Mouse (Mus musculus) gastrocnemius, postnatal 10 days (tissue): ENCODE results near the gene Tbl2. TPM values are rescaled to one million over a fixed set of nuclear protein-coding genes. Genes with fewer than 3 reads are reported as not detected.

Experiments
- DNase-seq: peaks from one replicate; pipeline ENCODE4 v3.0.0; 2021; ENCODE audit warnings: mixed read lengths
- total RNA-seq, 2 experiments: library from RNA; stranded (reverse); gene quantifications; 2 replicates each; pipeline ENCODE4 v1.2.3; 2021

Gene Tbl2
- total RNA-seq, 2 experiments from 2014 or later = 13.6 to 16.8 TPM

DNA sequence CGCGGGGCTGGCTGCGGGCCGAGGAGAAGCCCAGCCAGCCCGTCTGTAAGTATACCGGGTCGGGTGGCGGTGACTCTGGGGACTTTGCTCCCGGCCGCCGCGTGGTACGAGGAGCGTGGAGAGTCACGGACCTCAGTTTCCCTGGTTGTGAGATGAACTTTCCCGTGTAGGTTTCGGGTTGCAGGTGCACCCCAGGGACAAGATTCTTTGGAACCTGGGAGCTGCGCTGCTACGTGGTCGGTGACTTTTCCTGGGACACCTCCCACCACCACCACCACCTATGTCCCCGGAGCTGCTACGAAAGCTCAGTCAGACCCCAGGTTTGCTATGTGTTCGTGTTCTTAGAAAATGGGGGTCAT, 342 bp downstream of the Tbl2 start:
- DNase-seq = no peak

DNA sequence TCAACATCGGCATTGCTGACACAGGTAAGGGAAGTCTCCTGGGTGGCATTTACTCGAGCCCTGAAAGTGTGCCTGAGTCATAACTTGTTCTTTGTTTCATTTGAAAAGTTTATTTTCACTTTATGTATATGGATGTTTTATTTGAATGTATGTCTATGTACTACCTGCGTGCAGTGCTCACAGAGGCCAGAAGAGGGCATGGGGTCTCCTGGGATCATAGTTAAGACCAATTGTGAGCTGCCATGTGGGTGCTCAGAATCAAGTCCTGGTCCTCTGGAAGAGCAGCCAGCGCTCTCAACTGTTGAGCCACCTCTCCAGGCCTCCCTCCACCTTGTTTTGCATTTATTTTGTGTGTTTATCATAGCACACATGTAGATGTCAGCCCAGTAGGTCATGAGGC, 7.0 kb downstream of the Tbl2 start:
- DNase-seq = no peak

- no peak for DNase-seq
These were observed 11.8 kb downstream of the Tbl2 start for GRCm38 (mm10) chr5:135161221-135161620.

GRCm38 (mm10) chr5:135161650-135162049, 12.2 kb downstream of the Tbl2 start:
- no peak for DNase-seq

- no peak for DNase-seq
These were observed 12.9 kb downstream of the Tbl2 start for GRCm38 (mm10) chr5:135162361-135162760.

- no peak for DNase-seq
These were observed 13.4 kb downstream of the Tbl2 start for GRCm38 (mm10) chr5:135162821-135163220.

DNA sequence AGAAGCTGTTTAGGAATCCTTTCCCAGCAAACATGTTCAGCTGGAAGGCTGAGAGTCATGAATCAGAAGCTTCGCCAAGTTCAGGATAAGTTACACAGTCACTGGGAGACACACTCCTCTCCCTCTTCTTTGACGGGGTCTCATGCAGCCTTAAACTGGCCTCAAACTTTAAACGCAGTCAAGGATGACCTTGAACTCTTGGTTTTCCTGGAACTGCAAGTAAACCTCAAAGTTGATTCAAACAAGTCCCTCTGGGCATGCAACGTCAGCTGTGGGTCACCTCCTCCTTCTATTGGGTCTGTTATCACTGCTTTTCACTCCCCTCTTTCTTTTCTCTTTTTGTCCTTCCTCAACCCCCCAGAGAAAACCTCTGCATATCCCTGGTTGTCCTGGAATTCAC, 17.5 kb downstream of the Tbl2 start:
- no peak for DNase-seq

DNA sequence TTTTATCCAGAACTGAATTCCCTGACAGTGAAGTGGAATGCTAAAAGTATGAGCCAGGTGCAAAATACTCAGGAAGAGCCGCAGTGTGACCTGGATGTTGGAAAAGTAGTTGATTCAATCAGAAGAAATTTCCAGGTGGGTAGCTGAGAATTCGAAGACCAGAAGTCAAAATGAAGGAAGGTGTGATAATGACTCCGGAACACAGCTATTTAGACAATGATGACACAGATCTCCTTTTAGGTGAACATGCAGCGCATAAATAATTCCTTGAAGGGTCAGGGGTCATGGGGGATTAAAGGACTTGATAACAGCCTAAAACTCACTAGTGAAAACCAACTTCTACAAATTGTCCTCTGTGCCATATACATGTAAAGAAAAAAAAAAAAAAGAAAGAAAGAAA, 18.0 kb downstream of the Tbl2 start:
- DNase-seq = no peak

DNA sequence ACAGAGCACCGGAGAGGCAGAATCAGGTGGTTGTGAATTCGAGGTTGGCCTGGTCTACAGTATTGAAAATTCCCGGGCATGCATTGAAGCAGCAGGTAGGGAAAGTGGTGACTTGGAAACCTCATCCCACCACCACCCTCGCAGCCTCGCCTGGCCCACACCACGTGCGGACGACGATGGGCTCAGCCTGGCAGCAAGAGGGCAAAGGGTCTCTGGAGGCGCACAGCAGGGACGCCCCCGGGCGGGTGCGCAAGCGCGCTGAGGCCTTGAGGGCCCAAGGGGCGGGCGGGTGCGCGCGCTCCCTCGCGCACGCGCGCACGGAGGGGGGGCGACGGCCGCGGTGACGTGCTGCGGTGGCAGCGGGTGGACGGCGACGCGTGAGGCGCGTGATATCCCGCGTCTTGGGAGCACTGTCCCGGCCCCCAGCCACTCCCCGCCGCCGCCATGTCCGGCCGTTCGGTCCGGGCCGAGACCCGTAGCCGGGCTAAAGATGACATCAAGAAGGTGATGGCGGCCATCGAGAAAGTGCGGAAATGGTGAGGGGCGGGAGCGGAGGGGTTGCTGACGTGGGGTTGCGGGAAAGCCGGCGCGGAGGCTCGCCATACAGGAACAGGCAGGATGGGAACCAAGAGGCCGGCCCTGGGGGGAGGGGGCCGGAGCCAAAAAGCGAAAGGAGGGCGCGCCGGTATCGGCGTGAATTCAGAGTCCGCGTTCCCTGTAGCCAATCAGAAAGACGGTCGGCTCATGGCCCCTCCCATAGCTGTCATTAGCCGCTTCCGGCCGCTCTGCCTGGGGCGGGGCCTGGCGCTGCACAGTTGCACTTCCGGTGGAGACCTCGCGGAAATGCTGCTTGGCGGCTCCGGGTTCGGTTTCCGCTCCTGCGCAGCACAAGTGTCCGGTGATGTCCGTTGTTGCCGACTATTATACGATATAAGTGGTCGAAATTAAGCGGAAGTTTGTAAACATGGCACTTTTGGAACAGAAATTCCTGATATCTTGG, 18.9 kb downstream of the Tbl2 start, which contains the start of gene Bcl7b:
Bcl7b (plus strand) TSS at position 221 of the 1,000 bp plus-strand sequence.
- DNase-seq = peak; percentile 93

DNA sequence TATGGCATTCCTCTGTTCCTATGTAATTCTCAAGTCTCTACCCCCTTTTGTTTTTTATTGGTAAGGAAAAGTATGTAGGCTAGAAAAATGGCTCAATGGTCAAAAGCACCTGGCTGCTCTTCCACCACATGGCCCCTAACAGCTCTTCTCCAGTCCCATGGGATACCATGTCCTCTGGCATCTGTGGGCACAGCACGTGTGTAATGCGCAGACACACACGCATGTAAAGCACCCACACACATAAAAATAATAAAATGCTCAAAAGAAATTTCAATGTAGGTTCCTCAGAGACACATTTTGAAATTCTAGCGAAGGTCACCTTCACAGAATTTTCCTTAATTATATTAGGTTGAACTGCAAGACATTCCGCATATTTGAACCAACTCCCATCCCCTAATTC, 20.0 kb downstream of the Tbl2 start:
- no peak for DNase-seq

- no peak for DNase-seq
These were observed 22.3 kb downstream of the Tbl2 start for GRCm38 (mm10) chr5:135171688-135172220.

DNA sequence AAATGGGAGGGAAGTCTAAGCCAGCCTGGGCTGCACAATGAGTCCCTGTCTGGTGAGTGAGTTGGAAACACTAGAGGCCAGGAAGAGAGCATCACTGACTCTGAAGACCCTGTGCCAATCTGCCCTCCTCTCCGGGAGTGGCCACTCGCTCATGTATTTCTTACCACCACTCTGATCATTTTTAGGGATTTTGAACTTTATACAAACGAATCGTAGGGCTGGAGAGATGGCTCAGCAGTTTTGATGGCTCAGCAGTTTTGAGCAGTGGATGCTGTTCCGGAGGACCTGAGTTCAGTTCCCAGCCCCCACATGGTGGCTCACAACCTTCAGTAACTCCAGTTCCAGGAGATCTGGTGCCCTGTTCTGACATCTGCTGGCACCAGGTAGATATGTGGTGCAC, 23.5 kb downstream of the Tbl2 start:
- DNase-seq = no peak

DNA sequence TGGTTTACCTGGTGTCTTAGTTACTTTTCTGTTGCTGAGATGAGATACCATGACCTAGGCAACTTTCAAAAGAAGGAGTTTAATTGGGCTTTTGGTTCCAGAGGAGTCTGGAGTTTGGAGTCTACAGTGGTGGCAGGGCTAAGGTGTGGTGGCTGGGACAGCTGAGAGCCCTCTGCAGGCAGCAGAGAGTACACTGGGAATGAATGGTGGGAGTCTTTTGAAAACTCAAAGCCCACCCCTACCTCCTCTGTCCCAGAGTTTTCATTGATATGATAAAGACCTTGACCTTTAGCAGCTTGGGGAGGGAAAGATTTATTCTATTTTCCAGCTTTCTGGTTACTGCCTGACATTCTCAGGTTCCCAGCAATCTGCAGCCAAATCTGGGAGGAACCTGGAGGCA, 25.6 kb downstream of the Tbl2 start:
- DNase-seq = no peak

- no peak for DNase-seq
These were observed 29.1 kb downstream of the Tbl2 start for GRCm38 (mm10) chr5:135178523-135178922.

GRCm38 (mm10) chr5:135178996-135179395, 29.5 kb downstream of the Tbl2 start:
- no peak for DNase-seq

GRCm38 (mm10) chr5:135179616-135180015, 30.2 kb downstream of the Tbl2 start:
- no peak for DNase-seq

- DNase-seq = no peak
These were observed 31.3 kb downstream of the Tbl2 start for GRCm38 (mm10) chr5:135180796-135181195.

- no peak for DNase-seq
These were observed 32.3 kb downstream of the Tbl2 start for GRCm38 (mm10) chr5:135181776-135182175.

- DNase-seq = no peak
These were observed 33.8 kb downstream of the Tbl2 start for GRCm38 (mm10) chr5:135183131-135183861.

GRCm38 (mm10) chr5:135185016-135185415, 35.6 kb downstream of the Tbl2 start:
- DNase-seq = no peak

DNA sequence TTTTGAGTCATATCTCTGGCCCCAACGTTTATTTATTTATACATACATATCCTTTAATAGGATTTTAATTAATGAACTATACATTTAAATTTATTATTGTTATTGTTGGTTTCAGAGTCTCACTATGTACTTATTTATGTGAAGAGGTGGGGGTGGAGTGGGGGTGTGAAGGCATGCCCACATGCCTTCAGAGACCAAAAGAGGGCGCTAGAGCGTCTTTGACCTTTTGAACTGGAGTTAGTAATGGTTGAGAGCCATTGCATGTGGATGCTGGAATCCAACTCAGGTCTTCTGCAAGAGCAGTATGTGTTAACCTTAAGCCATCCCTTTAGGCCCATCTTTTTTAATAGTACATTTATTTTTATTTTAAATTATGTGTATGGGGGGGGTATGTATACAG, 36.1 kb downstream of the Tbl2 start:
- DNase-seq = no peak

- DNase-seq = no peak
These were observed 36.8 kb downstream of the Tbl2 start for GRCm38 (mm10) chr5:135186231-135186620.
